Mouse (Mus musculus) heart, embryonic 16.5 days (tissue): ENCODE measurements around the gene Cryab. TPM values are rescaled to one million over a fixed set of nuclear protein-coding genes. Genes with fewer than 3 reads are reported as not detected.

Experiments used
- ATAC-seq: fragments of 200-750 bp; cut with Nextera tagmentation; replicated peaks from 2 replicates; pipeline ENCODE4 v1.8.0; 2017; ENCODE audit warnings: moderate number of reproducible peaks; ENCODE audit not compliant: insufficient read depth, low FRiP score; ENCODE audit errors: extremely low read depth
- H3K27ac ChIP-seq: fragments of 300-500 bp; sonication (generic); 2 replicates; pipeline ENCODE4 v1.5.1; 2014; ENCODE audit warnings: mild to moderate bottlenecking, low read length, control low read depth, moderate library complexity
- H3K27me3 ChIP-seq: fragments of 300-500 bp; sonication (generic); 2 replicates; pipeline ENCODE4 v1.6.1; 2014; ENCODE audit warnings: low read length, mixed read lengths; ENCODE audit not compliant: control insufficient read depth, insufficient read depth
- H3K36me3 ChIP-seq: fragments of 300-500 bp; sonication (generic); 2 replicates; pipeline ENCODE4 v1.6.1; 2014; ENCODE audit not compliant: control insufficient read depth, insufficient read depth
- H3K4me1 ChIP-seq: fragments of 300-500 bp; sonication (generic); 2 replicates; pipeline ENCODE4 v1.6.1; 2014; ENCODE audit warnings: low read length, mixed read lengths; ENCODE audit not compliant: control insufficient read depth, insufficient read depth
- H3K4me2 ChIP-seq: fragments of 300-500 bp; sonication (generic); 2 replicates; pipeline ENCODE4 v1.6.1; 2014; ENCODE audit warnings: low read depth, mild to moderate bottlenecking, control low read depth, low read length
- H3K4me3 ChIP-seq: fragments of 300-500 bp; sonication (generic); 2 replicates; pipeline ENCODE4 v1.5.1; 2014; ENCODE audit warnings: mild to moderate bottlenecking, control low read depth, low read length
- H3K9ac ChIP-seq: fragments of 300-500 bp; sonication (generic); 2 replicates; pipeline ENCODE4 v1.6.1; 2014; ENCODE audit warnings: low read length, control low read depth
- H3K9me3 ChIP-seq: fragments of 300-500 bp; sonication (generic); replicated peaks from 2 replicates; pipeline ENCODE4 v1.6.1; 2016; ENCODE audit warnings: low read length; ENCODE audit not compliant: control insufficient read depth
- WGBS: fragments of 180-500 bp; shearing (Covaris S2); extraction: QIAGEN DNeasy Blood & Tissue Kit; methylation state at CpG from one replicate; pipeline ENCODE4 v1.1.7; 2014; 5-methylcytosine and 5-hydroxymethylcytosine counted together
- polyA plus RNA-seq: library from polyadenylated mRNA; unstranded; fragments of >200 nt; fragmentation: Nextera tagmentation; extraction: Ambion mirVana; gene quantifications from 2 replicates; pipeline ENCODE4 v1.2.1, GENCODE M21; 2015

The Cryab gene
- 1,241 and 1,315 TPM in 2 replicates for polyA plus RNA-seq

- no peaks in the 10 kb centered on the region for H3K27me3 ChIP-seq
- H3K9ac ChIP-seq: peak within 1 kb of the TSS; percentile 72
- no peaks in the 10 kb centered on the region for H3K9me3 ChIP-seq
- H3K27ac ChIP-seq: peak within 1 kb of the TSS; percentile 99
- H3K4me2 ChIP-seq: peak within 1 kb of the TSS; percentile 73
- H3K4me3 ChIP-seq: peak within 1 kb of the TSS; percentile 69
- ATAC-seq: no peak
- 30% methylated on average over 22 of the region's 22 CpGs for WGBS
- H3K36me3 ChIP-seq: peaks cover 9% of the 10 kb centered on the region
- H3K4me1 ChIP-seq: peaks cover 19% of the 10 kb centered on the region
Measured at GRCm38 (mm10) chr9:50751323-50751722, at the start of gene Cryab. Gene Cryab (plus strand): TSS chr9:50751325.

- H3K9ac ChIP-seq: no peak overlapping the region
- H3K27me3 ChIP-seq: no peaks in the 10 kb centered on the region
- no peaks in the 10 kb centered on the region for H3K9me3 ChIP-seq
- H3K4me1 ChIP-seq: no peaks in the 10 kb centered on the region; the same call in 1 of the 2 replicates
- H3K36me3 ChIP-seq: peaks cover 6% of the 10 kb centered on the region; the same call in 1 of the 2 replicates
- H3K4me2 ChIP-seq: no peak overlapping the region
- 71% methylated on average over 6 of the region's 6 CpGs for WGBS
- no peak overlapping the region for H3K4me3 ChIP-seq
- no peak for ATAC-seq
- H3K27ac ChIP-seq: no peak overlapping the region
Measured at GRCm38 (mm10) chr9:50704907-50705306, 46.2 kb upstream of the Cryab start.

DNA sequence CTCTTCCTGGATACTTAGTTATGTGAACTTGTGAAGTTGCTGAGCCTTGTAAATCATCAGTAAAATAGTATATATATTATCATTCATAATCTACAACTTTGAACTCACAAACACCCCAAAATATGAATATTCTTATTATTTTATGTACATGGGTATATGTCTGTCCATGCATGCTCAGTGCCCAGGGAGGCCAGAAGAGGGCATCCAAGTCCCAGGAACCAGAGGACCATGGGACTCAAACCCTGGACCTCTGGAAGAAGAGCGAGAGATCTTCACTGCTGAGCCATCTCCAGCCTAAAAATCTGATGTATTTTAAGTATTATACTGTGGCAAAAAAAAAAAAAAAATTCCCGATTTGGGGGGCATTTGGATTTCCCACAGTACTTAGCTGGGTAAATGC lies 42.0 kb upstream of the Cryab start:
- ATAC-seq: no peak
- WGBS: 20% methylated on average over 2 of the region's 2 CpGs

GRCm38 (mm10) chr9:50711337-50711736 lies 39.8 kb upstream of the Cryab start:
- no peaks in the 10 kb centered on the region for H3K4me1 ChIP-seq
- WGBS: 77% methylated on average over 4 of the region's 4 CpGs
- ATAC-seq: no peak

More for the DNA sequence above, 42.0 kb upstream of the Cryab start:
- H3K27me3 ChIP-seq: no peaks in the 10 kb centered on the region
- H3K27ac ChIP-seq: no peak overlapping the region
- no peaks in the 10 kb centered on the region for H3K9me3 ChIP-seq
- no peak overlapping the region for H3K9ac ChIP-seq
- no peak overlapping the region for H3K4me3 ChIP-seq
- no peaks in the 10 kb centered on the region for H3K36me3 ChIP-seq
- no peak overlapping the region for H3K4me2 ChIP-seq
- no peaks in the 10 kb centered on the region for H3K4me1 ChIP-seq

GRCm38 (mm10) chr9:50714188-50714587 lies 36.9 kb upstream of the Cryab start:
- Histone ChIP-seq H3K27ac (no peak overlapping the region), H3K4me1 (no peaks in the 10 kb centered on the region), H3K4me2 (no peak overlapping the region), H3K9ac (no peak overlapping the region), H3K36me3 (no peaks in the 10 kb centered on the region), H3K9me3 (no peaks in the 10 kb centered on the region), H3K4me3 (no peak overlapping the region), H3K27me3 (no peaks in the 10 kb centered on the region)
- WGBS: 44% methylated on average over 4 of the region's 4 CpGs
- ATAC-seq: no peak

More at GRCm38 (mm10) chr9:50711337-50711736, 39.8 kb upstream of the Cryab start:
- Histone ChIP-seq H3K4me2 (no peak overlapping the region), H3K27ac (no peak overlapping the region), H3K27me3 (no peaks in the 10 kb centered on the region), H3K9me3 (no peaks in the 10 kb centered on the region), H3K9ac (no peak overlapping the region), H3K36me3 (no peaks in the 10 kb centered on the region), H3K4me3 (no peak overlapping the region)

DNA sequence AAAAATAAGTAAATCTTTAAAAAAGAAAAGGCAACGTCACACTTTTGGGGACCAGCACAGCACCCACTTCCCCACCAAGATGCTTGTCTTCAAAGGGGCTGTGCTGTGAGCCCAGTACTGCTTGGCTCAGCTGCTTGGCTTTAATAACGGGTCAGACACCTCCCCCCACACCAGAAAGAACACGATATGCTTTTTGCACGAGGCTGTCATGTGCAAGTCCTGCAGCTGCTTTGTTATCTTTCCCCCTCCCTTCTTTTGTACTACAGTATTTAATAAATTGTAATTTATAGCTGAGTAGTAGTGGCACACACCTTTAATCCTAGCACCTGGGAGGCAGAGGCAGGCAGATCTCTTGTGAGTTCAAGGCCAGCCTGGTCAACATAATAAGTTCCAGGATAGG lies 32.2 kb upstream of the Cryab start:
- Histone ChIP-seq H3K4me1 (peaks cover 18% of the 10 kb centered on the region), H3K27ac (no peak overlapping the region), H3K27me3 (no peaks in the 10 kb centered on the region), H3K36me3 (no peaks in the 10 kb centered on the region), H3K4me3 (no peak overlapping the region), H3K9me3 (no peaks in the 10 kb centered on the region), H3K9ac (no peak overlapping the region), H3K4me2 (no peak overlapping the region)
- WGBS: 48% methylated on average over 4 of the region's 4 CpGs
- ATAC-seq: no peak

- peak overlapping the region; percentile 14; the same call in 1 of the 2 replicates for H3K27ac ChIP-seq
- peaks cover 37% of the 10 kb centered on the region for H3K4me1 ChIP-seq
- H3K9ac ChIP-seq: no peak overlapping the region
- ATAC-seq: no peak
- H3K27me3 ChIP-seq: no peaks in the 10 kb centered on the region
- no peaks in the 10 kb centered on the region for H3K9me3 ChIP-seq
- no peaks in the 10 kb centered on the region for H3K36me3 ChIP-seq
- 42% methylated on average over 12 of the region's 12 CpGs for WGBS
- no peak overlapping the region for H3K4me2 ChIP-seq
- H3K4me3 ChIP-seq: no peak overlapping the region
Measured at GRCm38 (mm10) chr9:50721061-50721460, 30.1 kb upstream of the Cryab start.

DNA sequence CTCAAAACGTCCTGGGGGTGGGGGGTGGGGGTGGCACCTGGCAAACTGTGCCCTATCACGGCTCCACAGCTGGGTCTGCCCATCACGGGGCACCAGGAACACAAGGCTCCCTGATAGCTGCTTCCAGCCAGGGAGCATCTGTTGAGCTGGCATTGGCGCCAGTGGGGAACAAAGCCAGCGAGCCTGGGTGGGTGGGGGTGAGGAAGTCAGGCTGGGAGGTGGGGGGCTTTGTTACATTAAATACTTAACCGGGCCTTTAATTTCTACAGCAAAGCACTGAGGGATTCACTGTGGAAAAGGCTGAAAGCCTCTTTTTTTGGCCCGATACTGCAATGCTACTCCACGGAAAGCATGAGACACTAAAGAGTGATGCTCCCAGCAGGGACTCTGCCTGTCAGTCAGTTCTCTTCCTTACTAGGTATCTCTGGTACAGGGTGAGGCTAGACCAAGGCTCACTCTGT lies 28.6 kb upstream of the Cryab start:
- ATAC-seq: peak; percentile 38
- no peak overlapping the region for H3K4me3 ChIP-seq
- peak overlapping the region; percentile 68 for H3K4me2 ChIP-seq
- H3K36me3 ChIP-seq: no peaks in the 10 kb centered on the region
- H3K27ac ChIP-seq: peak overlapping the region; percentile 98
- H3K9me3 ChIP-seq: no peaks in the 10 kb centered on the region
- peak overlapping the region; percentile 15; the same call in 1 of the 2 replicates for H3K9ac ChIP-seq
- WGBS: 32% methylated on average over 8 of the region's 8 CpGs
- H3K4me1 ChIP-seq: peaks cover 42% of the 10 kb centered on the region
- H3K27me3 ChIP-seq: no peaks in the 10 kb centered on the region

DNA sequence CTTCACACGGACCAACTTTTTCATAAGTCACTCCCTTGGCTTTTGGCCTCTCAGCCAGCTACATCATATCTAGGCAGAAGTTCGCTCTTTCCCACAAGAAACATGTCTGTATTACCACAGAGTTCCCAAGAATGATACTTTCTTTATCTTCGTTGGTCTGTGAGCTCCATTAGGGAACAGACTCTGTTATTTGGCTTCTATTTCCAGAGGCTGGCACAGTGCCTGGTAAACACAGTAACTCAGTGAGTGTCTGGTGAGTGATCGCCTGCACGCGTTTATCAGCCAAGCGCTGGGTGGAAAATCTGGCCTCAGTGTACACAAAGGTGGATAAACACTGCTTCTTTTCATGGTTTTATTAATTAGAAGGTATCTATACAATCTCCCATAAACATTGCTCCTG lies 27.7 kb upstream of the Cryab start:
- peaks cover 46% of the 10 kb centered on the region for H3K4me1 ChIP-seq
- no peaks in the 10 kb centered on the region for H3K9me3 ChIP-seq
- 15% methylated on average over 7 of the region's 7 CpGs for WGBS
- peak overlapping the region; percentile 66 for H3K9ac ChIP-seq
- peak; percentile 53 for ATAC-seq
- H3K27me3 ChIP-seq: no peaks in the 10 kb centered on the region
- H3K4me3 ChIP-seq: peak overlapping the region; percentile 38
- peak overlapping the region; percentile 98 for H3K27ac ChIP-seq
- H3K4me2 ChIP-seq: peak overlapping the region; percentile 68
- H3K36me3 ChIP-seq: no peaks in the 10 kb centered on the region
